Mouse (Mus musculus) layer of hippocampus, postnatal 14 days (tissue): ENCODE results near the gene Glb1l3. TPM values are rescaled to one million over a fixed set of nuclear protein-coding genes. Genes with fewer than 3 reads are reported as not detected.
"Not testable (repeated sequence)": the region's sequence is repeated elsewhere in the genome, so short reads cannot be mapped to it uniquely, and the experiment has no call there.

Experiments
- DNase-seq, 2 experiments: peaks; one replicate each; pipeline ENCODE4 v3.0.0; 2021 to 2022; ENCODE audit warnings: low spot score in 2 of 2, mixed read lengths in 1 of 2
- long read RNA-seq, 2 experiments: library from polyadenylated mRNA; stranded (forward); transcript quantifications; one replicate each; pipeline ENCODE4 v2.0.0; 2021
- total RNA-seq, 2 experiments: library from RNA; stranded (reverse); gene quantifications; 2 replicates each; pipeline ENCODE4 v1.2.3; 2021

The Glb1l3 gene
- not detected for total RNA-seq
- long read RNA-seq, experiment 1 = 0 reads
- long read RNA-seq, experiment 2 = 0 reads

- no peak for DNase-seq
Measured at GRCm38 (mm10) chr9:26860751-26861150, at the start of gene Glb1l3. Glb1l3 (minus strand) TSS chr9:26860890.

GRCm38 (mm10) chr9:26869856-26870255 lies 9.2 kb upstream of the Glb1l3 start:
- not testable (repeated sequence) for DNase-seq

GRCm38 (mm10) chr9:26831089-26831488 lies 29.6 kb downstream of the Glb1l3 start:
- no peak for DNase-seq

GRCm38 (mm10) chr9:26819942-26820341 lies 40.7 kb downstream of the Glb1l3 start:
- DNase-seq = no peak

- DNase-seq = no peak
Measured at GRCm38 (mm10) chr9:26808735-26809134, 52.0 kb downstream of the Glb1l3 start.

- DNase-seq = peak; percentile 82 to 90
Measured at GRCm38 (mm10) chr9:26805935-26806666, 54.6 kb downstream of the Glb1l3 start, which contains the start of gene Glb1l2. Glb1l2 (minus strand) TSS chr9:26806468.

- DNase-seq = no peak
Measured at GRCm38 (mm10) chr9:26804321-26804720, 56.4 kb downstream of the Glb1l3 start.

GRCm38 (mm10) chr9:26800357-26800756 lies 60.3 kb downstream of the Glb1l3 start:
- no peak for DNase-seq

- no peak for DNase-seq
Measured at GRCm38 (mm10) chr9:26798731-26799130, 62.0 kb downstream of the Glb1l3 start.

- DNase-seq = no peak
Measured at GRCm38 (mm10) chr9:26798205-26798604, 62.5 kb downstream of the Glb1l3 start.

- DNase-seq = no peak
Measured at GRCm38 (mm10) chr9:26792829-26793228, 67.9 kb downstream of the Glb1l3 start.

- peak in 1 of 2 experiments; percentile 38 for DNase-seq
Measured at GRCm38 (mm10) chr9:26783414-26783975, 77.2 kb downstream of the Glb1l3 start.

GRCm38 (mm10) chr9:26778421-26778820 lies 82.3 kb downstream of the Glb1l3 start:
- no peak for DNase-seq

- DNase-seq = peak; percentile 49 to 81
Measured at GRCm38 (mm10) chr9:26776122-26776902, 84.4 kb downstream of the Glb1l3 start.

- DNase-seq = no peak
Measured at GRCm38 (mm10) chr9:26775700-26776099, 85.0 kb downstream of the Glb1l3 start.

GRCm38 (mm10) chr9:26768181-26768580 lies 92.5 kb downstream of the Glb1l3 start:
- DNase-seq = no peak

Other genes with a start within 250 kb of the Glb1l3 start
- 100 to 1,000 TPM; 257 to 260 TPM for gene B3gat1, start 127.2 kb downstream of the Glb1l3 start, total RNA-seq
- 1 to 10 TPM in 1 of 2 experiments, under 1 TPM in 1; 0.62 to 1.4 TPM for gene Glb1l2, start 54.4 kb downstream of the Glb1l3 start, total RNA-seq
- gene Gm1110, start 62.2 kb upstream of the Glb1l3 start, total RNA-seq = under 1 TPM in 1 of 2 experiments, not detected in 1; 0.32 TPM
- gene Acad8, start 138.7 kb upstream of the Glb1l3 start, total RNA-seq = 10 to 100 TPM; 35.7 to 37.2 TPM
- 10 to 100 TPM; 87.3 to 93.1 TPM for gene Thyn1, start 138.8 kb upstream of the Glb1l3 start, total RNA-seq
- gene Vps26b, start 169.2 kb upstream of the Glb1l3 start, total RNA-seq = 100 to 1,000 TPM; 114 to 119 TPM
- gene Ncapd3, start 169.3 kb upstream of the Glb1l3 start, total RNA-seq = 10 to 100 TPM; 17.2 to 18.2 TPM